Comparison of ENCODE assay signal across 8 mouse cellular contexts in genomic region chr2:46465389-46465788, GRCm38 (mm10).
DNase-seq lines count a peak whose midpoint lies in the region.

No protein-coding gene starts in this region.

- DNase-seq in heart, adult 18-20 months, result peak; percentile 35 to 40
- DNase-seq in heart, postnatal 25 days (ENCODE audit: low spot score), result no peak
- peak; percentile 16 for DNase-seq in 416B (ENCODE audit: low read depth)
- peak; percentile 22 for DNase-seq in brain, embryonic 18.5 days (ENCODE audit: low read depth, low spot score)
- peak; percentile 23 to 28 for DNase-seq in lung, adult 18-20 months
- no peak for DNase-seq in layer of hippocampus, postnatal 36 days
- no peak for DNase-seq in left cerebral cortex, postnatal 36 days (ENCODE audit: low spot score in 2 of 2)
- DNase-seq in T-cell, adult 2 months (ENCODE audit: low spot score), result no peak

- intact Hi-C loops in heart, postnatal 25 days (cut with DNase I), result no loop called here
- intact Hi-C loops in left cerebral cortex, postnatal 36 days (cut with DNase I), result no loop called here

Comparison
In these comparisons a context has a peak if more than half of its experiments do, and no peak if none do; other contexts are left out.
1. DNase-seq: peak in heart, adult 18-20 months (2 of 2), 416B (single experiment), brain, embryonic 18.5 days (single experiment) and lung, adult 18-20 months (2 of 2); none in heart, postnatal 25 days (single experiment), layer of hippocampus, postnatal 36 days (0 of 2), left cerebral cortex, postnatal 36 days (0 of 2) and T-cell, adult 2 months (single experiment).